Mouse (Mus musculus): ENCODE measurements around the gene Chil1. TPM values are rescaled to one million over a fixed set of nuclear protein-coding genes. Genes with fewer than 3 reads are reported as not detected.

Chil1 gene
- polyA plus RNA-seq, 1 experiment = not detected

DNA sequence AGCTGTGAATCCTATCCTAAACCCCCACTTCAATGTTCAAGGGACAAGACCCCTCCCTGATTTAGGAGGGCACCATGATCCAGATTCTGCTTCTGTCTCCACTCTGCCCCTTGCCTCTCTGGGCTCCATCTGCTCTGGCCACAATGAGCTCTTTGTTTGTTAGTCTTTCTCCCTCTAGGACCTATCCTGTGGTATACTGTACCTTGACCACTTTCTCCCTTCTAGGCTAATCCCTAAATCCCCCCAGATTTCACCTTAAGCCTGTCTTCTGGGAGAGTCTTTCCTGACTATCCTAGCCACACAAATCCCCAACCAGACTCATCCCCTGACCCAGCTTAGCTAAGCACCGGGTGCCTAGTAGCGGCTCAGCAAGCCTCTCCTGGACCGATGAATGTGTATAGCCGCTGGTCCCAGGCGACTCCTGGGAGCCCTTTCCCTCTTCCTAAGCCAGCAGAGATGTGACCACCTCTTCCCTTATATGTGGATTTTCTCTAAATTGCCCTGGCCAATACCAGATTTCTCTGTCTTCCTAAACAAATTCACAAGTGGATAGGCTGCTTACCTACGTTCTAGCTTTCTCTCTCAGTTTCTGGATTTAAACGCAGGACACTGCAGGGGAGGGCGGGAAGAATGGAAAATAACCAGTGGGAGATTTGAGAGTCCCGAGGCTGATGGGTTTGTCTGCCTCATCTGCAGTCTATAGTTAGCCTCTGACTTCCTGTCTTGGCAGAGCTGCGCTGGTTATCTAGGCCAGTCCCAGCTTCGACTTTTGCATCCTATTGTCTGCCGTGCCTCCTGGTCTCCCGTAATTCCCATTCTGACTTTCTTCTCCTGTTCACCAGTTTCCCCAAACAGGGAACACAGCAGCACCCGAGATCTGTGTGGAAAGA is 14.3 kb upstream of the Chil1 start:
- TF ChIP-seq GATA1 (IDR thresholded peaks at IDR 0.05; ENCODE audit: low read length) = no peak
- no peak for TF ChIP-seq TAL1 (IDR thresholded peaks at IDR 0.05; ENCODE audit: low read length)
- Histone ChIP-seq H3K36me3 (ENCODE audit: control insufficient read depth) (no peaks in the 10 kb centered on the region), H3K4me3 (replicated peaks) (no peak overlapping the region), H3K27me3 (ENCODE audit: control insufficient read depth) (no peaks in the 10 kb centered on the region), H3K4me1 (ENCODE audit: control insufficient read depth) (peaks cover 6% of the 10 kb centered on the region), H3K9me3 (ENCODE audit: control insufficient read depth, low read length) (no peaks in the 10 kb centered on the region)

DNA sequence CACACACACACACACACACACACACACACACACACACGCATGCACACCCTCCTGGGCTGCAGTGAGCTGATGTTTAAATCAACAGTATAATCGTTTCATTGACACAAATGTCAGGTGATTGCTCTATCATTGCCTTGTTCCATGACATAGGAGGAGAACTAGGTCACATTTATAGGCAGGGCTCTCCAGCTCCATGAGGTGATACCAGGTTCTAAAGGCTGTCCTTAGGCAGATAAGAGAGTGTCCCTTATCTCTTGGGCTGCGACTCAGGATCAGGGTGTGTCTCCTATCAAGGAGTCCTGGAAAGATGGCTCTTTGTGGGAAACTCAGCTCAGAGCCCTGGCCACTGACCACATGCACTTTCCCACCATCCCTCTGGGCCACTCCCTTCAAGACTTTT is 13.4 kb upstream of the Chil1 start:
- TF ChIP-seq TAL1 (IDR thresholded peaks at IDR 0.05; ENCODE audit: low read length) = no peak
- no peak for TF ChIP-seq GATA1 (IDR thresholded peaks at IDR 0.05; ENCODE audit: low read length)
- peaks cover 6% of the 10 kb centered on the region for H3K4me1 ChIP-seq (ENCODE audit: control insufficient read depth)
- H3K27me3 ChIP-seq (ENCODE audit: control insufficient read depth) = no peaks in the 10 kb centered on the region
- H3K9me3 ChIP-seq (ENCODE audit: control insufficient read depth, low read length) = no peaks in the 10 kb centered on the region
- no peak overlapping the region for H3K4me3 ChIP-seq (replicated peaks)
- no peaks in the 10 kb centered on the region for H3K36me3 ChIP-seq (ENCODE audit: control insufficient read depth)

- H3K9me3 ChIP-seq (ENCODE audit: control insufficient read depth, low read length) = no peaks in the 10 kb centered on the region
- TF ChIP-seq TAL1 (IDR thresholded peaks at IDR 0.05; ENCODE audit: low read length) (no peak), GATA1 (IDR thresholded peaks at IDR 0.05; ENCODE audit: low read length) (no peak)
Measured at GRCm38 (mm10) chr1:134168985-134169697, 12.8 kb upstream of the Chil1 start.

GRCm38 (mm10) chr1:134173081-134173480 is 8.9 kb upstream of the Chil1 start:
- no peaks in the 10 kb centered on the region for H3K9me3 ChIP-seq (ENCODE audit: control insufficient read depth, low read length)
- no peaks in the 10 kb centered on the region for H3K36me3 ChIP-seq (ENCODE audit: control insufficient read depth)
- TF ChIP-seq TAL1 (IDR thresholded peaks at IDR 0.05; ENCODE audit: low read length) (no peak), GATA1 (IDR thresholded peaks at IDR 0.05; ENCODE audit: low read length) (no peak)
- H3K27me3 ChIP-seq (ENCODE audit: control insufficient read depth) = no peaks in the 10 kb centered on the region
- H3K4me3 ChIP-seq (replicated peaks) = no peak overlapping the region
- peaks cover 6% of the 10 kb centered on the region for H3K4me1 ChIP-seq (ENCODE audit: control insufficient read depth)

More at GRCm38 (mm10) chr1:134168985-134169697, 12.8 kb upstream of the Chil1 start:
- H3K4me1 ChIP-seq (ENCODE audit: control insufficient read depth) = peaks cover 6% of the 10 kb centered on the region
- no peak overlapping the region for H3K4me3 ChIP-seq (replicated peaks)
- H3K27me3 ChIP-seq (ENCODE audit: control insufficient read depth) = no peaks in the 10 kb centered on the region
- no peaks in the 10 kb centered on the region for H3K36me3 ChIP-seq (ENCODE audit: control insufficient read depth)

- no peaks in the 10 kb centered on the region for H3K36me3 ChIP-seq (ENCODE audit: control insufficient read depth)
Measured at GRCm38 (mm10) chr1:134177976-134178375, 4.0 kb upstream of the Chil1 start.

DNA sequence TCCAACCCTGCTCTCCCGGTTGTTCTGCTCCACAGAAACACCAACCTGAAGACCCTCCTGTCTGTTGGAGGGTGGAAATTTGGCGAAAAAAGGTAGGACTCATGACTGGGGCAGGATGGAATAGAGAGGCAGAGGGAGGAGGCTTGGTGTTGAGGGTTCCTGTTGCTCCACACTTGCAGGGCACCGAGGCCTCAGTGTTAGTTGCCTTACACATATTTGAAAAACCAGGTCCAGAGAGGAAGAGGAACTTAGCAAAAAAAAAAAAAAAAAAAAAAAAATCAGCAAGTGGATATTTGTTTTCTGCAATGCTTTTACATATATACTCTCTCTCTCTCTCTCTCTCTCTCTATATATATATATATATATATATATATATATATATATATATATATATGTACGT is 2.1 kb downstream of the Chil1 start:
- H3K9me3 ChIP-seq (ENCODE audit: control insufficient read depth, low read length) = no peaks in the 10 kb centered on the region
- no peak overlapping the region for H3K4me3 ChIP-seq (replicated peaks)
- TF ChIP-seq TAL1 (IDR thresholded peaks at IDR 0.05; ENCODE audit: low read length) = no peak
- TF ChIP-seq GATA1 (IDR thresholded peaks at IDR 0.05; ENCODE audit: low read length) = no peak
- H3K36me3 ChIP-seq (ENCODE audit: control insufficient read depth) = no peaks in the 10 kb centered on the region
- H3K27me3 ChIP-seq (ENCODE audit: control insufficient read depth) = peaks cover 7% of the 10 kb centered on the region
- H3K4me1 ChIP-seq (ENCODE audit: control insufficient read depth) = no peaks in the 10 kb centered on the region

More at GRCm38 (mm10) chr1:134177976-134178375, 4.0 kb upstream of the Chil1 start:
- H3K4me1 ChIP-seq (ENCODE audit: control insufficient read depth) = no peaks in the 10 kb centered on the region
- H3K4me3 ChIP-seq (replicated peaks) = no peak overlapping the region
- no peaks in the 10 kb centered on the region for H3K9me3 ChIP-seq (ENCODE audit: control insufficient read depth, low read length)
- no peak for TF ChIP-seq TAL1 (IDR thresholded peaks at IDR 0.05; ENCODE audit: low read length)
- no peaks in the 10 kb centered on the region for H3K27me3 ChIP-seq (ENCODE audit: control insufficient read depth)

DNA sequence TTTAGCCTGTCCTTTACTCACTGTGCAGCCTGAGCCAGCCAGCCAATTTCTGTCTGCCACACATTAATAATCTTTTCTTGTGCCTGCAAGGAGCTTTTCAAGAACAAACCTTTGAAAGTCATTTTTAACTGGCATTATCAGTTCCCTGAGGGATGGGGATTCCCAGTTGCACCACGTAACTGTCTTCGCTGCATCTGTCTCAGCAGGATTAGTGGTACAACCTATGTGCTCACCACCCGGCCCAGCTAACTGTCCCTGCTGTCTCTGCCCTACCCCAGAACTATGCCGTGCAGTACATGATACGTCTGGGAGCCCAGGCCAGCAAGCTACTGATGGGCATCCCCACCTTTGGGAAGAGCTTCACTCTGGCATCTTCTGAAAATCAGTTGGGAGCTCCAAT is 6.2 kb downstream of the Chil1 start:
- H3K9me3 ChIP-seq (ENCODE audit: control insufficient read depth, low read length) = no peaks in the 10 kb centered on the region
- H3K27me3 ChIP-seq (ENCODE audit: control insufficient read depth) = peaks cover 12% of the 10 kb centered on the region
- H3K4me3 ChIP-seq (replicated peaks) = no peak overlapping the region
- no peaks in the 10 kb centered on the region for H3K4me1 ChIP-seq (ENCODE audit: control insufficient read depth)
- TF ChIP-seq GATA1 (IDR thresholded peaks at IDR 0.05; ENCODE audit: low read length) (no peak), TAL1 (IDR thresholded peaks at IDR 0.05; ENCODE audit: low read length) (no peak)
- no peaks in the 10 kb centered on the region for H3K36me3 ChIP-seq (ENCODE audit: control insufficient read depth)

DNA sequence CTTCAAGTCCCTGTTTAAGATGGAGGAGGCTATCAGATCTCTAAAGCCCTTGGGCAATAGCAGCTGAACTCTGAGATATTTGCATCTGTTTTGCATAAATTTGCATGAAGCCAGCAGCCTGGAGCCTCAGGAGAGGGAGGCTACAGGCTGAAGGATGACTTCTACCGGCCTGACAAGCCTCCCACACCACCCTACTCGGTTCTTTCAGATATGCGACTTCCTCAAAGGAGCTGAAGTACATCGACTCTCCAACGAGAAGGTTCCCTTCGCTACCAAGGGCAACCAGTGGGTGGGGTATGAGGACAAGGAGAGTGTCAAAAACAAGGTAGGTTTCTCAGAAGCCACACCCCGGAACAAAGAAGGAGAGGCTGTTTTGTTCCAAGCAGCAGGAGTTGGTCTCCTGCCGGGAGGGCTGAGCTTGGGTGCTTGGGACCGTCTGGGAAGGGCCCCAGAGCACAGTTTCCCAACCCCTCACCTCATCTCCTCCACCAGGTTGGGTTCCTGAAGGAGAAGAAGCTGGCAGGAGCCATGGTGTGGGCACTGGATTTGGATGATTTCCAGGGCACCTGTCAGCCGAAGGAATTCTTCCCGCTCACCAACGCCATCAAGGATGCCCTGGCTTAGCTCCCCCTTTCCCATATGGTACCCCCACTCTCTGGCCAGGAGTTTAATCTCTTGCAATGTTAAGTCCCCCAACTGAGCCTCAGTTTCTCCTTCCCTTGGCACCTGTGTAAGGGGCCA is 7.2 kb downstream of the Chil1 start:
- H3K36me3 ChIP-seq (ENCODE audit: control insufficient read depth) = no peaks in the 10 kb centered on the region
- TF ChIP-seq TAL1 (IDR thresholded peaks at IDR 0.05; ENCODE audit: low read length) (no peak), GATA1 (IDR thresholded peaks at IDR 0.05; ENCODE audit: low read length) (no peak)
- no peak overlapping the region for H3K4me3 ChIP-seq (replicated peaks)
- H3K4me1 ChIP-seq (ENCODE audit: control insufficient read depth) = no peaks in the 10 kb centered on the region
- H3K27me3 ChIP-seq (ENCODE audit: control insufficient read depth) = peaks cover 12% of the 10 kb centered on the region
- no peaks in the 10 kb centered on the region for H3K9me3 ChIP-seq (ENCODE audit: control insufficient read depth, low read length)

DNA sequence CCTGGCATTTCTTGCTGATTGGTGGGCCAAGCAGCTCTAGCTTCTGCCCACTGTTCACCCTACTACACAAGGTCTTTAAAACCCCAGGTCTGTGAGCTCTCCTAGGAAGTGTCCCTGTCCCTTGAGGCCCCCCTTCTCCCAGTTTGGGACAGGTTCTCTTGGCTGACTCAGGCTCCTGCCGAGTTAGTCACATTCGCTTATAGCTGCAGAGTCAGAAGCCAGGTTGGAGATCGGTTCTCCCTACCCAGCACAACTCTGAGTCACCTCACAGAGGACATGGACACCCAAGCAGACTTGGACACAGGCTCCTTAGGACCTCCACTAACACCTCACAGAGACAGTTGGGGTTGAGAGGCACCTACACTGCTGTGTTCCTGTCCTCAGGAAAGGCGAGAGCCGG is 9.2 kb downstream of the Chil1 start:
- no peak for TF ChIP-seq GATA1 (IDR thresholded peaks at IDR 0.05; ENCODE audit: low read length)
- TF ChIP-seq TAL1 (IDR thresholded peaks at IDR 0.05; ENCODE audit: low read length) = no peak
- Histone ChIP-seq H3K27me3 (ENCODE audit: control insufficient read depth) (peaks cover 12% of the 10 kb centered on the region), H3K36me3 (ENCODE audit: control insufficient read depth) (no peaks in the 10 kb centered on the region), H3K4me3 (replicated peaks) (no peak overlapping the region), H3K9me3 (ENCODE audit: control insufficient read depth, low read length) (no peaks in the 10 kb centered on the region), H3K4me1 (ENCODE audit: control insufficient read depth) (no peaks in the 10 kb centered on the region)
